Mouse (Mus musculus): Measurements from ENCODE around the gene Olfr1477. TPM values are rescaled to one million over a fixed set of nuclear protein-coding genes. Genes with fewer than 3 reads are reported as not detected.
"Not testable (repeated sequence)": the region's sequence is repeated elsewhere in the genome, so short reads cannot be mapped to it uniquely, and the experiment has no call there.

The Olfr1477 gene
- total RNA-seq (2012; rRNA removed): not detected in 2 replicates

DNA sequence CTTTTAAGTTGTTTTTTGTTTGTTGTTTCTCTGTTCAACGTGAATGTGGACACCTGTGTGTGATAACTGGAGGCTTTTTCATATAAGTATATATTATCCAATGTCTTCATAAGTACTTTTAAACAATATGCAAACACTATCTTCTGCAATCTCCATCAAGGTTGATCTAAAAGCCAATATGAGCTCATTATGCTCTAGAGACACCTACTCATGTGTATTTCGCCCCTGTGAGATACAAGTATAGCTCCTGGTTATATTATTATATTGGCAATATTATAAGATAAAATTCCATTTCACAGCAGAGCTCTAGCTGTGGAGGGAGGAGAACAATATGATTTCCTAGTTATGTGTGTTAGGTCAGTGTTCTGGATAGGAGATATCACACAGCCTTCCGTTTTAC lies at the start of gene Olfr1477:
Olfr1477 (plus strand) TSS at position 301 of the 400 bp plus-strand sequence.
- Histone ChIP-seq H3K27ac (ENCODE audit: insufficient read depth, low read depth, low read length, poor library complexity, severe bottlenecking) (no peak within 1 kb of the TSS), H3K4me1 (ENCODE audit: control insufficient read depth in 2 of 2, insufficient read depth in 2 of 2, low read length in 2 of 2, poor library complexity in 1 of 2) (no peaks in the 10 kb centered on the region), H3K9me3 (ENCODE audit: control insufficient read depth, insufficient read depth, low read depth, low read length) (no peaks in the 10 kb centered on the region), H3K36me3 (ENCODE audit: control insufficient read depth, insufficient read depth, low read length, poor library complexity, severe bottlenecking) (no peaks in the 10 kb centered on the region), H3K9ac (ENCODE audit: insufficient read depth, low read depth, low read length, poor library complexity, severe bottlenecking) (no peak within 1 kb of the TSS), H3K4me3 (ENCODE audit: insufficient read depth in 1 of 2, low read depth in 1 of 2, low read length in 2 of 2, poor library complexity in 1 of 2, severe bottlenecking in 1 of 2) (no peak within 1 kb of the TSS)
- TF ChIP-seq ZNF384 (IDR thresholded peaks at IDR 0.05; ENCODE audit: low read depth, low read length) (no peak), MAFK (IDR thresholded peaks at IDR 0.05; ENCODE audit: insufficient read depth, low read depth, low read length) (no peak), CHD2 (IDR thresholded peaks at IDR 0.05; ENCODE audit: low read depth, low read length) (no peak)
- DNase-seq (ENCODE audit: low read depth, low spot score): no peak
- in situ Hi-C loops (cut with MboI; ENCODE audit: low sequenced_read_pairs in 2 of 2, unreplicated experiment in 2 of 2): no loop called here

GRCm38 (mm10) chr19:13455986-13456385 lies 44.4 kb upstream of the Olfr1477 start, which contains the start of gene Olfr1472:
Gene Olfr1472 (minus strand): TSS chr19:13456086.
- Histone ChIP-seq H3K4me1 (ENCODE audit: control insufficient read depth in 2 of 2, insufficient read depth in 2 of 2, low read length in 2 of 2, poor library complexity in 1 of 2) (no peaks in the 10 kb centered on the region), H3K4me3 (ENCODE audit: insufficient read depth in 1 of 2, low read depth in 1 of 2, low read length in 2 of 2, poor library complexity in 1 of 2, severe bottlenecking in 1 of 2) (no peak within 1 kb of the TSS), H3K9me3 (ENCODE audit: control insufficient read depth, insufficient read depth, low read depth, low read length) (no peaks in the 10 kb centered on the region), H3K36me3 (ENCODE audit: control insufficient read depth, insufficient read depth, low read length, poor library complexity, severe bottlenecking) (no peaks in the 10 kb centered on the region), H3K9ac (ENCODE audit: insufficient read depth, low read depth, low read length, poor library complexity, severe bottlenecking) (no peak within 1 kb of the TSS), H3K27ac (ENCODE audit: insufficient read depth, low read depth, low read length, poor library complexity, severe bottlenecking) (no peak within 1 kb of the TSS)
- in situ Hi-C loops (cut with MboI; ENCODE audit: low sequenced_read_pairs in 2 of 2, unreplicated experiment in 2 of 2): no loop called here
- TF ChIP-seq ZNF384 (IDR thresholded peaks at IDR 0.05; ENCODE audit: low read depth, low read length) (no peak), HCFC1 (IDR thresholded peaks at IDR 0.05; ENCODE audit: borderline replicate concordance, insufficient read depth, low read length) (no peak), CHD2 (IDR thresholded peaks at IDR 0.05; ENCODE audit: low read depth, low read length) (no peak), MAFK (IDR thresholded peaks at IDR 0.05; ENCODE audit: insufficient read depth, low read depth, low read length) (no peak), ZC3H11A (IDR thresholded peaks at IDR 0.05; ENCODE audit: borderline replicate concordance, low read depth, low read length) (no peak)
- DNase-seq (ENCODE audit: low read depth, low spot score): no peak

- H3K4me3 ChIP-seq (ENCODE audit: insufficient read depth in 1 of 2, low read depth in 1 of 2, low read length in 2 of 2, poor library complexity in 1 of 2, severe bottlenecking in 1 of 2); DNase-seq (ENCODE audit: low read depth, low spot score); H3K9ac ChIP-seq (ENCODE audit: insufficient read depth, low read depth, low read length, poor library complexity, severe bottlenecking); H3K27ac ChIP-seq (ENCODE audit: insufficient read depth, low read depth, low read length, poor library complexity, severe bottlenecking); H3K36me3 ChIP-seq (ENCODE audit: control insufficient read depth, insufficient read depth, low read length, poor library complexity, severe bottlenecking); in situ Hi-C loops (cut with MboI; ENCODE audit: low sequenced_read_pairs in 2 of 2, unreplicated experiment in 2 of 2); H3K9me3 ChIP-seq (ENCODE audit: control insufficient read depth, insufficient read depth, low read depth, low read length); H3K4me1 ChIP-seq (ENCODE audit: control insufficient read depth in 2 of 2, insufficient read depth in 2 of 2, low read length in 2 of 2, poor library complexity in 1 of 2): not testable (repeated sequence)
These were observed 31.1 kb upstream of the Olfr1477 start, which contains the start of gene Olfr1474 for GRCm38 (mm10) chr19:13469265-13469664. Gene Olfr1474 (plus strand): TSS chr19:13469565.

DNA sequence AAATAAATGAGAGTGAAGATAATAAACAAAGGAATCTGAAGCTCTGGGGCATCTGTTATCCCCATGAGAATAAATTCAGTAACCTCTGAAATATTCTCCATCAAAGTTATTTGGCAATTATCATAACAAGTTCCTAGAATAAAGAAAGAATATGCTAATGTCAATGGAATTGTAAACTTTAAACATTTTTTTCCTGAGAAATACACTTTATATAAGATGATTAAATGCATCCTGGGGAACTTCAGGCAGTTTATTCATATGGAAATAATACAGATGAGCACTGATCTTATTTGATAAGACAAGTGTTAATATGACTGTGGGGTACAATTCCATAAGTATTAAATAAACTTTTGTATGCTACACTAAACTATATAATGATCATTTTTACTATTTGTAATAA lies 20.2 kb upstream of the Olfr1477 start, which contains the start of gene Olfr1475:
Olfr1475 (minus strand) TSS at position 101 of the 400 bp plus-strand sequence.
- Histone ChIP-seq H3K4me3 (ENCODE audit: insufficient read depth in 1 of 2, low read depth in 1 of 2, low read length in 2 of 2, poor library complexity in 1 of 2, severe bottlenecking in 1 of 2) (no peak within 1 kb of the TSS), H3K36me3 (ENCODE audit: control insufficient read depth, insufficient read depth, low read length, poor library complexity, severe bottlenecking) (no peaks in the 10 kb centered on the region), H3K27ac (ENCODE audit: insufficient read depth, low read depth, low read length, poor library complexity, severe bottlenecking) (no peak within 1 kb of the TSS), H3K9me3 (ENCODE audit: control insufficient read depth, insufficient read depth, low read depth, low read length) (no peaks in the 10 kb centered on the region), H3K9ac (ENCODE audit: insufficient read depth, low read depth, low read length, poor library complexity, severe bottlenecking) (no peak within 1 kb of the TSS), H3K4me1 (ENCODE audit: control insufficient read depth in 2 of 2, insufficient read depth in 2 of 2, low read length in 2 of 2, poor library complexity in 1 of 2) (no peaks in the 10 kb centered on the region)
- no peak for DNase-seq (ENCODE audit: low read depth, low spot score)
- in situ Hi-C loops (cut with MboI; ENCODE audit: low sequenced_read_pairs in 2 of 2, unreplicated experiment in 2 of 2): no loop called here
- TF ChIP-seq HCFC1 (IDR thresholded peaks at IDR 0.05; ENCODE audit: borderline replicate concordance, insufficient read depth, low read length) (no peak), MAFK (IDR thresholded peaks at IDR 0.05; ENCODE audit: insufficient read depth, low read depth, low read length) (no peak), ZC3H11A (IDR thresholded peaks at IDR 0.05; ENCODE audit: borderline replicate concordance, low read depth, low read length) (no peak), CHD2 (IDR thresholded peaks at IDR 0.05; ENCODE audit: low read depth, low read length) (no peak), ZNF384 (IDR thresholded peaks at IDR 0.05; ENCODE audit: low read depth, low read length) (no peak)

DNA sequence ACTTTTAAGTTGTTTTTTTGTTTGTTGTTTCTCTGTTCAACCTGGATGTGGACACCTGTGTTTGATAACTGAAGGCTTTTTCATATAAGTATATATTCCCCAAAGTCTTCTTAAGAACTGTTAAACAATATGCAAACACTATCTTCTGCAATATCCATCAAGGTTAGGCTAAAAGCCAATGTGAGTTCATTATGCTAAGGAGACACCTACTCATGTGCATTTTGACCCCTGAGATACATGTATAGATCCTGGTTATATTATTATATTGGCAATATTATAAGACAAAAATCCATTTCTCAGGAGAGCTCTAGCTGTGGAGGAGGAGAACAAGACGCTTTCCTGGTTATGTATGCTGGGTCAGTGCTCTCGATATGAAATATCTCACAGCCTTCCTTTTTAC lies 27.3 kb downstream of the Olfr1477 start, which contains the start of gene Olfr1480:
Olfr1480 (plus strand) TSS at position 301 of the 400 bp plus-strand sequence.
- no peak for TF ChIP-seq ZNF384 (IDR thresholded peaks at IDR 0.05; ENCODE audit: low read depth, low read length)
- TF ChIP-seq CHD2 (IDR thresholded peaks at IDR 0.05; ENCODE audit: low read depth, low read length): no peak
- no peak for TF ChIP-seq HCFC1 (IDR thresholded peaks at IDR 0.05; ENCODE audit: borderline replicate concordance, insufficient read depth, low read length)
- no peak for TF ChIP-seq ZC3H11A (IDR thresholded peaks at IDR 0.05; ENCODE audit: borderline replicate concordance, low read depth, low read length)
- TF ChIP-seq MAFK (IDR thresholded peaks at IDR 0.05; ENCODE audit: insufficient read depth, low read depth, low read length): no peak
- Histone ChIP-seq H3K9me3 (ENCODE audit: control insufficient read depth, insufficient read depth, low read depth, low read length) (no peaks in the 10 kb centered on the region), H3K36me3 (ENCODE audit: control insufficient read depth, insufficient read depth, low read length, poor library complexity, severe bottlenecking) (no peaks in the 10 kb centered on the region), H3K9ac (ENCODE audit: insufficient read depth, low read depth, low read length, poor library complexity, severe bottlenecking) (no peak within 1 kb of the TSS), H3K4me1 (ENCODE audit: control insufficient read depth in 2 of 2, insufficient read depth in 2 of 2, low read length in 2 of 2, poor library complexity in 1 of 2) (no peaks in the 10 kb centered on the region), H3K27ac (ENCODE audit: insufficient read depth, low read depth, low read length, poor library complexity, severe bottlenecking) (no peak within 1 kb of the TSS), H3K4me3 (ENCODE audit: insufficient read depth in 1 of 2, low read depth in 1 of 2, low read length in 2 of 2, poor library complexity in 1 of 2, severe bottlenecking in 1 of 2) (no peak within 1 kb of the TSS)
- in situ Hi-C loops (cut with MboI; ENCODE audit: low sequenced_read_pairs in 2 of 2, unreplicated experiment in 2 of 2): no loop called here
- no peak for DNase-seq (ENCODE audit: low read depth, low spot score)

Other genes starting within 250 kb of the Olfr1477 start
- not detected in 2 replicates for gene Olfr1465, start 185.0 kb upstream of the Olfr1477 start, total RNA-seq (2012; rRNA removed)
- gene Olfr1466, start 161.7 kb upstream of the Olfr1477 start, total RNA-seq (2012; rRNA removed): not detected in 2 replicates
- not detected in 2 replicates for gene Olfr1467, start 138.3 kb upstream of the Olfr1477 start, total RNA-seq (2012; rRNA removed)
- gene Olfr1469, start 92.7 kb upstream of the Olfr1477 start, total RNA-seq (2012; rRNA removed): not detected in 2 replicates
- gene Olfr1471, start 57.1 kb upstream of the Olfr1477 start, total RNA-seq (2012; rRNA removed): not detected in 2 replicates
- gene Olfr1472, start 44.5 kb upstream of the Olfr1477 start, total RNA-seq (2012; rRNA removed): not detected in 2 replicates
- not detected in 2 replicates for gene Olfr1474, start 31.0 kb upstream of the Olfr1477 start, total RNA-seq (2012; rRNA removed)
- not detected in 2 replicates for gene Olfr1475, start 20.4 kb upstream of the Olfr1477 start, total RNA-seq (2012; rRNA removed)
- not detected in 2 replicates for gene Olfr1480, start 27.4 kb downstream of the Olfr1477 start, total RNA-seq (2012; rRNA removed)
- not detected in 2 replicates for gene Olfr1484, start 83.0 kb downstream of the Olfr1477 start, total RNA-seq (2012; rRNA removed)
- gene Olfr1487, start 116.8 kb downstream of the Olfr1477 start, total RNA-seq (2012; rRNA removed): not detected in 2 replicates
- gene Olfr1489, start 131.1 kb downstream of the Olfr1477 start, total RNA-seq (2012; rRNA removed): not detected in 2 replicates
- gene Olfr1490, start 150.5 kb downstream of the Olfr1477 start, total RNA-seq (2012; rRNA removed): not detected in 2 replicates
- not detected in 2 replicates for gene Olfr1491, start 196.7 kb downstream of the Olfr1477 start, total RNA-seq (2012; rRNA removed)
- gene Olfr1493-ps1, start 222.7 kb downstream of the Olfr1477 start, total RNA-seq (2012; rRNA removed): not detected in 2 replicates
- 0.22 and 0.26 TPM in 2 replicates for gene Olfr1494, start 239.2 kb downstream of the Olfr1477 start, total RNA-seq (2012; rRNA removed)

Measured in ES-E14 (cell line).